ENCODE assay signal across 24 mouse cellular contexts in genomic region chr14:122909368-122910091, GRCm38 (mm10). TPM values are rescaled to one million over a fixed set of nuclear protein-coding genes. Genes with fewer than 3 reads are reported as not detected.
DNase-seq lines count a peak whose midpoint lies in the region; ATAC-seq and TF ChIP-seq lines count a peak whose summit lies in the region.
"Had no signal": no experiment of that assay in that cellular context is flagged by ENCODE, and none has a peak within 500 bp of the region (broad histone marks: within the 10 kb centered on the region; RNA-seq: fewer than 3 reads in every experiment).

No protein-coding gene starts in this region.

- no peak overlapping the region for H3K9ac ChIP-seq in liver, embryonic 15.5 days
- H3K9ac ChIP-seq in liver, embryonic 12.5 days: no peak overlapping the region
- no peak overlapping the region for H3K9ac ChIP-seq in intestine, embryonic 16.5 days (ENCODE audit: low read depth, low read length)
- H3K9ac ChIP-seq in liver, postnatal 0 days (replicated peaks): no peak overlapping the region
- H3K9ac ChIP-seq in stomach, embryonic 16.5 days (ENCODE audit: low read length): no peak overlapping the region
- H3K9ac ChIP-seq: embryonic facial prominence, embryonic 12.5 days; heart, embryonic 15.5 days; hindbrain, embryonic 14.5 days; limb, embryonic 15.5 days; neural tube, embryonic 15.5 days had no signal

- no peaks in the 10 kb centered on the region for H3K27me3 ChIP-seq in liver, embryonic 15.5 days
- H3K27me3 ChIP-seq in liver, embryonic 12.5 days (replicated peaks): no peaks in the 10 kb centered on the region; the same call in 1 of the 2 replicates
- no peaks in the 10 kb centered on the region for H3K27me3 ChIP-seq in intestine, embryonic 16.5 days (replicated peaks; ENCODE audit: control insufficient read depth, insufficient read depth, low read length)
- H3K27me3 ChIP-seq in liver, postnatal 0 days (ENCODE audit: insufficient read depth, low read length): no peaks in the 10 kb centered on the region
- H3K27me3 ChIP-seq in stomach, embryonic 16.5 days (ENCODE audit: control insufficient read depth, insufficient read depth, low read length): no peaks in the 10 kb centered on the region
- H3K27me3 ChIP-seq: CH12.LX; embryonic facial prominence, embryonic 12.5 days; heart, embryonic 15.5 days; limb, embryonic 15.5 days; Patski had no signal

- ATAC-seq in liver, embryonic 15.5 days (ENCODE audit: insufficient read depth): no peak
- no peak for ATAC-seq in liver, embryonic 12.5 days
- peak; percentile 76 for ATAC-seq in intestine, embryonic 16.5 days
- ATAC-seq in liver, postnatal 0 days: no peak
- peak; percentile 70 for ATAC-seq in stomach, embryonic 16.5 days (ENCODE audit: insufficient read depth, low FRiP score)
- ATAC-seq: inflammation-experienced regulatory T-cells, adult 6 months; Patski had no signal

- no peak for TF ChIP-seq CTCF in liver, postnatal 0 days (IDR thresholded peaks at IDR 0.05; ENCODE audit: low read depth)

- WGBS in liver, embryonic 15.5 days (ENCODE audit: insufficient replicate concordance): 71% methylated on average over 5 of the region's 5 CpGs
- WGBS in liver, embryonic 12.5 days (ENCODE audit: insufficient replicate concordance): 66% methylated on average over 5 of the region's 5 CpGs
- WGBS in intestine, embryonic 16.5 days: 55% methylated on average over 5 of the region's 5 CpGs
- 63% methylated on average over 5 of the region's 5 CpGs for WGBS in liver, postnatal 0 days (ENCODE audit: insufficient replicate concordance)
- WGBS in stomach, embryonic 16.5 days: 48% methylated on average over 5 of the region's 5 CpGs

- H3K4me2 ChIP-seq in liver, embryonic 15.5 days: peak overlapping the region; percentile 25; the same call in 1 of the 2 replicates
- no peak overlapping the region for H3K4me2 ChIP-seq in liver, embryonic 12.5 days
- peak overlapping the region; percentile 27; the same call in 1 of the 2 replicates for H3K4me2 ChIP-seq in intestine, embryonic 16.5 days (ENCODE audit: low read depth, low read length)
- peak overlapping the region; percentile 89 for H3K4me2 ChIP-seq in liver, postnatal 0 days (ENCODE audit: low read depth, low read length)
- H3K4me2 ChIP-seq in stomach, embryonic 16.5 days (ENCODE audit: low read depth, low read length): peak overlapping the region; percentile 6; the same call in 1 of the 2 replicates
- H3K4me2 ChIP-seq: embryonic facial prominence, embryonic 12.5 days; heart, embryonic 15.5 days; hindbrain, embryonic 14.5 days; limb, embryonic 15.5 days; midbrain, embryonic 11.5 days; neural tube, embryonic 15.5 days had no signal

- no peaks in the 10 kb centered on the region for H3K36me3 ChIP-seq in liver, embryonic 15.5 days (replicated peaks)
- peaks cover 4% of the 10 kb centered on the region; the same call in 1 of the 2 replicates for H3K36me3 ChIP-seq in liver, embryonic 12.5 days
- H3K36me3 ChIP-seq in intestine, embryonic 16.5 days (ENCODE audit: control insufficient read depth, insufficient read depth, low read length): no peaks in the 10 kb centered on the region
- no peaks in the 10 kb centered on the region for H3K36me3 ChIP-seq in liver, postnatal 0 days (replicated peaks; ENCODE audit: insufficient read depth, low read length)
- no peaks in the 10 kb centered on the region for H3K36me3 ChIP-seq in stomach, embryonic 16.5 days (ENCODE audit: control insufficient read depth, insufficient read depth, low read length)
- H3K36me3 ChIP-seq: embryonic facial prominence, embryonic 12.5 days; limb, embryonic 15.5 days; neural tube, embryonic 15.5 days had no signal

- peaks cover 20% of the 10 kb centered on the region for H3K4me1 ChIP-seq in liver, embryonic 15.5 days (replicated peaks)
- peaks cover 7% of the 10 kb centered on the region; the same call in 1 of the 2 replicates for H3K4me1 ChIP-seq in liver, embryonic 12.5 days
- H3K4me1 ChIP-seq in intestine, embryonic 16.5 days (ENCODE audit: control insufficient read depth, insufficient read depth, low read length): peaks cover 11% of the 10 kb centered on the region; the same call in 1 of the 2 replicates
- H3K4me1 ChIP-seq in liver, postnatal 0 days (ENCODE audit: insufficient read depth): peaks cover 5% of the 10 kb centered on the region; the same call in 1 of the 2 replicates
- H3K4me1 ChIP-seq in stomach, embryonic 16.5 days (ENCODE audit: control insufficient read depth, insufficient read depth, low read length): peaks cover 8% of the 10 kb centered on the region
- H3K4me1 ChIP-seq: embryonic facial prominence, embryonic 12.5 days had no signal

- H3K9me3 ChIP-seq in liver, embryonic 15.5 days (replicated peaks): no peaks in the 10 kb centered on the region
- H3K9me3 ChIP-seq in liver, embryonic 12.5 days (replicated peaks): no peaks in the 10 kb centered on the region
- H3K9me3 ChIP-seq in intestine, embryonic 16.5 days (ENCODE audit: control insufficient read depth, low read length): no peaks in the 10 kb centered on the region
- H3K9me3 ChIP-seq in liver, postnatal 0 days (ENCODE audit: low read length): no peaks in the 10 kb centered on the region
- H3K9me3 ChIP-seq in stomach, embryonic 16.5 days (replicated peaks; ENCODE audit: control insufficient read depth, low read length): 0 out of 2 replicates have a peak, but pooled peaks cover 4% of the 10 kb centered on the region
- H3K9me3 ChIP-seq: embryonic facial prominence, embryonic 12.5 days; G1E; heart, embryonic 15.5 days; limb, embryonic 15.5 days had no signal

- DNase-seq in liver, postnatal 0 days: no peak
- DNase-seq in layer of hippocampus, postnatal 36 days: no peak
- no peak for DNase-seq in ovary, adult 18-20 months (ENCODE audit: low spot score)
- DNase-seq: B cell, adult 2 months; cerebellum, adult 11 months; cerebellum, postnatal 10 days; gastrocnemius, adult 2 months; heart, postnatal 36 days; left cerebral cortex, postnatal 4 days; thymus, postnatal 25 days had no signal

- H3K27ac ChIP-seq in liver, embryonic 15.5 days (replicated peaks): no peak overlapping the region
- H3K27ac ChIP-seq in liver, embryonic 12.5 days: no peak overlapping the region
- peak overlapping the region; percentile 69 for H3K27ac ChIP-seq in intestine, embryonic 16.5 days (ENCODE audit: low read length)
- H3K27ac ChIP-seq in liver, postnatal 0 days (ENCODE audit: low read depth): peak overlapping the region; percentile 87
- H3K27ac ChIP-seq in stomach, embryonic 16.5 days (ENCODE audit: low read length): peak overlapping the region; percentile 53
- H3K27ac ChIP-seq: embryonic facial prominence, embryonic 12.5 days; gastrocnemius, adult 2 months; heart, embryonic 15.5 days; hindbrain, embryonic 14.5 days; limb, embryonic 15.5 days; neural tube, embryonic 15.5 days had no signal

- no peak overlapping the region for H3K4me3 ChIP-seq in liver, embryonic 15.5 days (replicated peaks)
- H3K4me3 ChIP-seq in liver, embryonic 12.5 days: no peak overlapping the region
- H3K4me3 ChIP-seq in intestine, embryonic 16.5 days (ENCODE audit: low read length): no peak overlapping the region
- H3K4me3 ChIP-seq in liver, postnatal 0 days (ENCODE audit: low read depth, low read length): no peak overlapping the region
- no peak overlapping the region for H3K4me3 ChIP-seq in stomach, embryonic 16.5 days (replicated peaks; ENCODE audit: low read length)
- H3K4me3 ChIP-seq: embryonic facial prominence, embryonic 12.5 days; gastrocnemius, adult 2 months; heart, embryonic 15.5 days; limb, embryonic 15.5 days; neural tube, embryonic 15.5 days had no signal

- TF ChIP-seq EP300 in liver, postnatal 0 days (IDR thresholded peaks at IDR 0.05; ENCODE audit: low read depth): no peak

RNA-seq across cellular contexts. Expression of gene Ggact, which starts 4.0 kb away (rescaled TPM):
- polyA plus RNA-seq in liver, embryonic 15.5 days (2015; fragmentation: Nextera tagmentation; extraction: Ambion mirVana): 15.1 and 17.1 TPM in 2 replicates
- 14.3 and 16.1 TPM in 2 replicates for polyA plus RNA-seq in liver, embryonic 12.5 days (2016; fragmentation: Nextera tagmentation; extraction: Ambion mirVana)
- 49.1 and 50.4 TPM in 2 replicates for polyA plus RNA-seq in intestine, embryonic 16.5 days (2015; fragmentation: Nextera tagmentation; extraction: Ambion mirVana)
- polyA plus RNA-seq in liver, postnatal 0 days (2015; fragmentation: Nextera tagmentation; extraction: Ambion mirVana): 74.0 and 78.4 TPM in 2 replicates
- 33.0 and 41.3 TPM in 2 replicates for polyA plus RNA-seq in stomach, embryonic 16.5 days (2015; fragmentation: Nextera tagmentation; extraction: Ambion mirVana)
- total RNA-seq in layer of hippocampus, postnatal 36 days (2021): 10 to 100 TPM; 27.4 to 36.3 TPM

Comparison
In these comparisons a context has a peak if more than half of its experiments do, and no peak if none do; other contexts are left out.
1. H3K27ac ChIP-seq: peak in intestine, embryonic 16.5 days (single experiment), liver, postnatal 0 days (single experiment) and stomach, embryonic 16.5 days (single experiment); none in liver, embryonic 15.5 days (single experiment) and liver, embryonic 12.5 days (single experiment).
2. ATAC-seq: peak in intestine, embryonic 16.5 days (single experiment) and stomach, embryonic 16.5 days (single experiment); none in liver, embryonic 15.5 days (single experiment), liver, embryonic 12.5 days (single experiment) and liver, postnatal 0 days (single experiment).